In the genomic region with DNA sequence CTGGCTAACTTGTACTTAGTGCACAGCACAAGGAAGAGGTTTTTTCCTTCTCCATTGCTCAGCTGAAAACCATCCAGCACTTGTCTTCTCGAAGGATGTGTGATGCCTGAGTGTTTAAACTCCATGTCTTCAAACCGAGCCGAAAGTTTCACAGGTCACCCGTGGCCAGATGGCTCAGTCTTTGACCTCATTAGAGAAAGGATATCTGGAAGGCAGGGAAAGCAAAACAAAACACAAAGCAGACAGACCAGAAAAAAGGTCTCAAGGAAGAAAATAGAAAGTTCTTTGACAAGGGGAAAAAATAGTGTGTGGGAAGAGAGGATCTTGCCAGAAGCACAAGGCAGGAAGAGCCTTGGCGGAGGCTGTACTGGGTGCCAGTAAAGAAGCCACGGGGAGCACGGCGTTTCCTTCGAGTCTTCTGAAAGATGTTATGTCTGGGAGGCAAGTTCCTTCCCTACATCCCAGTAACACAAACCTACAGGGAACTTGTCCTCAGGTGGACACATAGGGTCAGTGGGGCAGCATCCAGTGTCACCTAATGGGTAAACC, we compare ENCODE assay signal across 13 mouse cellular contexts.
DNase-seq lines count a peak whose midpoint lies in the region; ATAC-seq lines count a peak whose summit lies in the region.
"Had no signal": no experiment of that assay in that cellular context is flagged by ENCODE, and none has a peak within 500 bp of the region (broad histone marks: within the 10 kb centered on the region; RNA-seq: fewer than 3 reads in every experiment).

No protein-coding gene starts in this region.

- intact Hi-C loops in heart, postnatal 14 days (cut with DNase I): no loop called here
- intact Hi-C loops in left cerebral cortex, postnatal 36 days (cut with DNase I): no loop called here

- no peak for DNase-seq in frontal cortex, postnatal 25 days (ENCODE audit: low spot score in 2 of 2)
- peak; percentile 16 for DNase-seq in heart, postnatal 4 days
- no peak for DNase-seq in heart, postnatal 14 days
- peak; percentile 16 to 23 for DNase-seq in left cerebral cortex, postnatal 36 days (ENCODE audit: low spot score in 2 of 2)
- DNase-seq in left cerebral cortex, adult 11 months (ENCODE audit: low spot score): no peak
- DNase-seq in right cerebral cortex, adult 2 months (ENCODE audit: low spot score in 2 of 2): peak; percentile 24 to 28
- no peak for DNase-seq in right cerebral cortex, postnatal 10 days (ENCODE audit: low spot score in 2 of 2)
- DNase-seq: cerebellum, postnatal 25 days; left cerebral cortex, postnatal 4 days; thymus, postnatal 14 days had no signal

- peak; percentile 92 for ATAC-seq in frontal cortex, adult (ENCODE audit: low TSS enrichment)
- ATAC-seq: hindbrain, postnatal 0 days; liver, embryonic 12.5 days had no signal

Comparison
In these comparisons a context has a peak if more than half of its experiments do, and no peak if none do; other contexts are left out.
1. DNase-seq: peak in heart, postnatal 4 days (single experiment), left cerebral cortex, postnatal 36 days (2 of 2) and right cerebral cortex, adult 2 months (2 of 2); none in frontal cortex, postnatal 25 days (0 of 2), heart, postnatal 14 days (0 of 2), left cerebral cortex, adult 11 months (single experiment) and right cerebral cortex, postnatal 10 days (0 of 2).